Mouse (Mus musculus): ENCODE measurements around the gene Gas2l3.

- no peak for TF ChIP-seq CTCF (IDR thresholded peaks at IDR 0.05; ENCODE audit: extremely low read depth, insufficient read depth, low read length)
- no peak for TF ChIP-seq POLR2A (IDR thresholded peaks at IDR 0.05; ENCODE audit: extremely low read depth, insufficient read depth, low read length)
Observed at GRCm38 (mm10) chr10:89486995-89487742, 43.4 kb upstream of the Gas2l3 start.
